Mouse (Mus musculus) intestine, embryonic 15.5 days (tissue): Measurements from ENCODE around the gene Ccdc120. TPM values are rescaled to one million over a fixed set of nuclear protein-coding genes. Genes with fewer than 3 reads are reported as not detected.
A peak's percentile ranks its signal among the peaks of the same experiment; 100 is the strongest.

ENCODE experiments used
- ATAC-seq: fragments of 200-750 bp; cut with Nextera tagmentation; 2 replicates; pipeline ENCODE4 v1.8.0; 2017; ENCODE audit warnings: moderate TSS enrichment, moderate library complexity
- H3K27ac ChIP-seq: fragments of 300-500 bp; sonication (generic); 2 replicates; pipeline ENCODE4 v1.5.1; 2015; ENCODE audit warnings: mild to moderate bottlenecking, inconsistent platforms
- H3K27me3 ChIP-seq: fragments of 300-500 bp; sonication (generic); replicated peaks from 2 replicates; pipeline ENCODE4 v1.6.1; 2015; ENCODE audit warnings: inconsistent platforms
- H3K36me3 ChIP-seq: fragments of 300-500 bp; sonication (generic); 2 replicates; pipeline ENCODE4 v1.6.1; 2015; ENCODE audit warnings: inconsistent platforms
- H3K4me1 ChIP-seq: fragments of 300-500 bp; sonication (generic); replicated peaks from 2 replicates; pipeline ENCODE4 v1.6.1; 2015; ENCODE audit warnings: inconsistent platforms
- H3K4me2 ChIP-seq: fragments of 300-500 bp; sonication (generic); replicated peaks from 2 replicates; pipeline ENCODE4 v1.6.1; 2015; ENCODE audit warnings: mild to moderate bottlenecking, inconsistent platforms
- H3K4me3 ChIP-seq: fragments of 300-500 bp; sonication (generic); replicated peaks from 2 replicates; pipeline ENCODE4 v1.5.1; 2015; ENCODE audit warnings: inconsistent platforms
- H3K9ac ChIP-seq: fragments of 300-500 bp; sonication (generic); 2 replicates; pipeline ENCODE4 v1.6.1; 2015; ENCODE audit warnings: inconsistent platforms
- H3K9me3 ChIP-seq: fragments of 300-500 bp; sonication (generic); 2 replicates; pipeline ENCODE4 v1.6.1; 2016; ENCODE audit warnings: inconsistent platforms
- WGBS: fragments of 180-500 bp; shearing (Covaris S2); methylation state at CpG from one replicate; pipeline ENCODE4 v1.1.7; 2015; 5-methylcytosine and 5-hydroxymethylcytosine counted together
- polyA plus RNA-seq: library from polyadenylated mRNA; unstranded; fragments of >200 nt; fragmentation: Nextera tagmentation; extraction: Ambion mirVana; gene quantifications from 2 replicates; pipeline ENCODE4 v1.2.1, GENCODE M21; 2015

Ccdc120 gene
- polyA plus RNA-seq, 1 experiment from 2014 or later = 12.4 TPM

GRCm38 (mm10) chrX:7741103-7741502 is 9.6 kb downstream of the Ccdc120 start:
- Histone ChIP-seq H3K9ac (no peak overlapping the region), H3K27me3 (no peaks in the 10 kb centered on the region), H3K4me1 (no peaks in the 10 kb centered on the region), H3K4me2 (0 out of 2 replicates have a peak overlapping the region, but pooled peaks have one; percentile 9), H3K27ac (0 out of 2 replicates have a peak overlapping the region, but pooled peaks have one; percentile 44), H3K36me3 (no peaks in the 10 kb centered on the region), H3K4me3 (no peak overlapping the region), H3K9me3 (no peaks in the 10 kb centered on the region)
- ATAC-seq = no peak
- 62% methylated on average over 5 of the region's 5 CpGs for WGBS

DNA sequence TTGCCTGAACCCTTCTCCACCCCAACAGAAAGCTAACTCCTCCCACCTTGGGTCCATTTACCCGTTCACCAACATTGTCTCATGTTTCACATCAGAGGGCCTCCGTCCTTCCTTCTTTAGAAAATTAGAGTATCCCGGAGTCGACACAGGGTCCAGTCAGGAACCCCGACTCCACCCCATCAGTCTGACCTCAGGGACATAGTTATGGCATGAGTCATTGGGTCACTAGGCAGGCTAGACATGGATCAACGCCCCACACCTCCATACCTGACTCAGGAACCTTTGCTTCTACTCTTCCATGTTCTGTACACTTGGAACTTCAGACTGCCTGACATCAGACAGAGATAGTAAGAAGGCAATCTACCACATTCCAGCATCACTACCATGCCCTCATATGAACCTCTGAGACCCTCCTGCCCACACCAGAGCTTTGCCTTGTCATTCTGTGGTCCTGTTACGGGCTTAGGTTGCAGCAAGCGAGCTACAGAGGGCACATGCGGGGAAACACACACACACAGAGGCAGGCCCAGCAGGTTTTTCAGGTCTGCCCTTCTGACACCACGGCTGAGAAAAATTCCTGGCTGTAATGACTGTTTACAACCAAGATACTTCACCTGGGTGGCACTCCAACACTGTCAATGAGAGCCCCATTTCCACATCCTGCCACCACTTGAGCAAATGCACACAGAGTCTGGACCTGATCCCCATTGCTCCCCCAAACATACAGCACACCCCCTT is 10.5 kb downstream of the Ccdc120 start:
- no peak overlapping the region for H3K4me3 ChIP-seq
- peak; percentile 73 for ATAC-seq
- H3K9me3 ChIP-seq = no peaks in the 10 kb centered on the region
- H3K27me3 ChIP-seq = no peaks in the 10 kb centered on the region
- 0 out of 2 replicates have a peak overlapping the region, but pooled peaks have one; percentile 9 for H3K4me2 ChIP-seq
- H3K36me3 ChIP-seq = no peaks in the 10 kb centered on the region
- H3K27ac ChIP-seq = peak overlapping the region; percentile 44; the same call in 1 of the 2 replicates
- no peaks in the 10 kb centered on the region for H3K4me1 ChIP-seq
- WGBS = 49% methylated on average over 10 of the region's 10 CpGs
- H3K9ac ChIP-seq = no peak overlapping the region

DNA sequence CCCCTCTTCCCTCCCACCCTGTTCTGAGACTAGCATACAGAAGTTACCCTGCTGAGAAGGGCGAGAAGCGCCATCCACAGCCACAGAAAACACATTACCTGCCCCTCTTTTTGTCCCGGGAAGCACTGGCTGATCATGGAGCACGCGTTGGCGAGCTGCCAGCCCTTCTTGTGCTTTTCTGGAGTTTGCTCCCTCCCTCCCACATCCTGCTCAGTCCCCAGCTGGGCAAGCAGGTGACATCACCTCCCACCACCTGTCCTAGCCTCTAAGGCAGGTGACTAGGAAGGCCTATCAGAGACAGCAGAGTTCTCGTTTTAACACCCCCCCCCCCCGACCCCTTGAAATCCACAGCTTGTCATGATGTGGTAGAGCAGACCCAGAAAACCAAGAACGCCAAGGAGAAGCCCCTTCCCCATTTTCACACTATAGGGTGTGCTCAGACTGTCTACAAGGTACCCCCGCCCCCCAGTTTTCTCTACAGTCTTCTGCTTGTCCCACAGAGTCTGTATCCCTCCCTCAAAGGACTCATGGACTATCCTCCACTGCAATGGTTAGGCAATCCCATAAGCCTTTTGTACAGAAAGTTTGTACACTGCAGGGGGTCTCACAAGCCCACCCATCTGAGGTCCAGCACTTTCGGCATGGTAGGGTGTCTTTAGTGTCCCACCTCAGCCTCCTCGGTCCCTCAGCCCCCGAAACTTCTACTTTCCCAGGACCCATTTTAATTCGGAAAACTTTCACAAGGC is 11.2 kb downstream of the Ccdc120 start:
- Histone ChIP-seq H3K4me3 (no peak overlapping the region), H3K9ac (no peak overlapping the region), H3K4me2 (peak overlapping the region; percentile 19; the same call in 1 of the 2 replicates), H3K27me3 (no peaks in the 10 kb centered on the region), H3K27ac (peak overlapping the region; percentile 40; the same call in 1 of the 2 replicates), H3K4me1 (no peaks in the 10 kb centered on the region), H3K36me3 (no peaks in the 10 kb centered on the region), H3K9me3 (no peaks in the 10 kb centered on the region)
- 64% methylated on average over 14 of the region's 14 CpGs for WGBS
- peak; percentile 84 for ATAC-seq

DNA sequence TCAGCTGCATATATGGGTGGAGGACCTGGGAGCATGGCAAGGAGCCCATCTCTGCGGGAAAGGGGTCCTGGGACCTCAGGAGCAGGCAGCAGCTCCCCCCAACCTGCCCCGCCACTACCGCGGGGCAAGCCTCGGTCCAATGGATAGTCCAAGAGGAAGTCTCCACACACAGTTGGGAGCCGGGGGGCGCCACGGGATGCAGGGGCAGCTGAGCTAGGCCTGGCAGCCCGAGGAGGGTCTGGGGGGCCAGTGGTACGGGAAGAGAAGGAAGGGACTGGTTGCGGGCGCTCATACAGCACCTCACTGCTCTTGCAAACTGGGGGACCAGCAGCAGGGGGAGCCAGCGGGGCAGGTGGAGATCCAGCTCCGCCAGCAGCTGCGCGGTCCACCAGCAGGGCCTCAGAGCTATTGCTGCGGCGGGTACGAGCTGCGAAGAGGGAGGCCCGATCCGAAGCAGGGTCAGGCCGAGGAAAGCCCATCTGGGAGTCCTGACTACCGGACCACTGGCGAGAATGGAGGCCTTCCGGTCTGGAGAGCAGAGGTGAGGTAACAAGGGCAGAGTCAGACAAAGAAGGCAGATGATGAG is 17.0 kb downstream of the Ccdc120 start:
- no peaks in the 10 kb centered on the region for H3K27me3 ChIP-seq
- peak; percentile 28; the same call in 1 of the 2 replicates for ATAC-seq
- 33% methylated on average over 25 of the region's 26 CpGs for WGBS
- no peak overlapping the region for H3K4me2 ChIP-seq
- H3K4me3 ChIP-seq = no peak overlapping the region
- no peaks in the 10 kb centered on the region for H3K4me1 ChIP-seq
- H3K36me3 ChIP-seq = no peaks in the 10 kb centered on the region
- H3K27ac ChIP-seq = no peak overlapping the region
- no peaks in the 10 kb centered on the region for H3K9me3 ChIP-seq
- H3K9ac ChIP-seq = no peak overlapping the region

GRCm38 (mm10) chrX:7728922-7729265 is 21.8 kb downstream of the Ccdc120 start:
- ATAC-seq = peak; percentile 53
- H3K4me2 ChIP-seq = peak overlapping the region; percentile 52
- H3K27ac ChIP-seq = no peak overlapping the region
- no peaks in the 10 kb centered on the region for H3K9me3 ChIP-seq
- no peaks in the 10 kb centered on the region for H3K27me3 ChIP-seq
- H3K4me3 ChIP-seq = peak overlapping the region; percentile 49
- WGBS = 16% methylated on average over 4 of the region's 4 CpGs
- peak overlapping the region; percentile 39 for H3K9ac ChIP-seq
- 0 out of 2 replicates have a peak, but pooled peaks cover 3% of the 10 kb centered on the region for H3K4me1 ChIP-seq
- H3K36me3 ChIP-seq = peaks cover 2% of the 10 kb centered on the region; the same call in 1 of the 2 replicates

- 17% methylated on average over 42 of the region's 42 CpGs for WGBS
- ATAC-seq = peak; percentile 95
- Histone ChIP-seq H3K27ac (peak within 1 kb of the TSS; percentile 56; the same call in 1 of the 2 replicates), H3K36me3 (peaks cover 2% of the 10 kb centered on the region; the same call in 1 of the 2 replicates), H3K9ac (peak within 1 kb of the TSS; percentile 39), H3K9me3 (no peaks in the 10 kb centered on the region), H3K4me1 (0 out of 2 replicates have a peak, but pooled peaks cover 3% of the 10 kb centered on the region), H3K4me2 (peak within 1 kb of the TSS; percentile 52), H3K27me3 (no peaks in the 10 kb centered on the region), H3K4me3 (peak within 1 kb of the TSS; percentile 49)
Measured at GRCm38 (mm10) chrX:7728215-7728921, 22.3 kb downstream of the Ccdc120 start, which contains the start of gene Praf2. Gene Praf2 (plus strand): TSS chrX:7728439.

GRCm38 (mm10) chrX:7727176-7727575 is 23.5 kb downstream of the Ccdc120 start:
- Histone ChIP-seq H3K36me3 (peaks cover 2% of the 10 kb centered on the region; the same call in 1 of the 2 replicates), H3K27ac (no peak overlapping the region), H3K4me1 (0 out of 2 replicates have a peak, but pooled peaks cover 3% of the 10 kb centered on the region), H3K9ac (no peak overlapping the region), H3K27me3 (no peaks in the 10 kb centered on the region), H3K4me2 (no peak overlapping the region), H3K4me3 (no peak overlapping the region), H3K9me3 (no peaks in the 10 kb centered on the region)
- ATAC-seq = no peak
- 92% methylated on average over 13 of the region's 13 CpGs for WGBS

- H3K4me1 ChIP-seq = 0 out of 2 replicates have a peak, but pooled peaks cover 3% of the 10 kb centered on the region
- H3K36me3 ChIP-seq = peaks cover 2% of the 10 kb centered on the region; the same call in 1 of the 2 replicates
- whole genome bisulfite sequencing = 86% methylated on average over 12 of the region's 12 CpGs
- no peak overlapping the region for H3K9ac ChIP-seq
- no peak overlapping the region for H3K27ac ChIP-seq
- no peak overlapping the region for H3K4me2 ChIP-seq
- no peak for ATAC-seq
- H3K9me3 ChIP-seq = no peaks in the 10 kb centered on the region
- H3K4me3 ChIP-seq = no peak overlapping the region
- no peaks in the 10 kb centered on the region for H3K27me3 ChIP-seq
Measured at GRCm38 (mm10) chrX:7725841-7726240, 24.9 kb downstream of the Ccdc120 start.

- 0 out of 2 replicates have a peak, but pooled peaks cover 3% of the 10 kb centered on the region for H3K4me1 ChIP-seq
- no peak overlapping the region for H3K27ac ChIP-seq
- H3K36me3 ChIP-seq = peaks cover 2% of the 10 kb centered on the region; the same call in 1 of the 2 replicates
- H3K4me3 ChIP-seq = no peak overlapping the region
- no peaks in the 10 kb centered on the region for H3K9me3 ChIP-seq
- no peak overlapping the region for H3K4me2 ChIP-seq
- H3K27me3 ChIP-seq = no peaks in the 10 kb centered on the region
- no peak overlapping the region for H3K9ac ChIP-seq
- ATAC-seq = no peak
- WGBS = 83% methylated on average over 7 of the region's 7 CpGs
Measured at GRCm38 (mm10) chrX:7724135-7724534, 26.6 kb downstream of the Ccdc120 start.

GRCm38 (mm10) chrX:7722691-7723090 is 28.0 kb downstream of the Ccdc120 start:
- 17% methylated on average over 4 of the region's 4 CpGs for WGBS
- H3K27ac ChIP-seq = no peak overlapping the region

GRCm38 (mm10) chrX:7722282-7722611 is 28.5 kb downstream of the Ccdc120 start:
- Histone ChIP-seq H3K9me3 (no peaks in the 10 kb centered on the region), H3K9ac (peak overlapping the region; percentile 51), H3K4me3 (peak overlapping the region; percentile 52), H3K4me1 (no peaks in the 10 kb centered on the region), H3K27me3 (no peaks in the 10 kb centered on the region), H3K36me3 (peaks cover 2% of the 10 kb centered on the region; the same call in 1 of the 2 replicates), H3K27ac (peak overlapping the region; percentile 84), H3K4me2 (peak overlapping the region; percentile 61)
- ATAC-seq = peak; percentile 41; the same call in 1 of the 2 replicates
- 25% methylated on average over 11 of the region's 11 CpGs for WGBS

More at GRCm38 (mm10) chrX:7722691-7723090, 28.0 kb downstream of the Ccdc120 start:
- H3K4me3 ChIP-seq = peak overlapping the region; percentile 52
- H3K4me2 ChIP-seq = peak overlapping the region; percentile 61
- H3K27me3 ChIP-seq = no peaks in the 10 kb centered on the region
- peaks cover 2% of the 10 kb centered on the region; the same call in 1 of the 2 replicates for H3K36me3 ChIP-seq
- ATAC-seq = no peak
- 0 out of 2 replicates have a peak, but pooled peaks cover 1% of the 10 kb centered on the region for H3K4me1 ChIP-seq
- H3K9ac ChIP-seq = peak overlapping the region; percentile 51
- no peaks in the 10 kb centered on the region for H3K9me3 ChIP-seq
